In genomic region chr6:50890370-50891204, GRCm38 (mm10) we compare ENCODE assay signal across 7 mouse cellular contexts.
DNase-seq lines count a peak whose midpoint lies in the region; ATAC-seq and TF ChIP-seq lines count a peak whose summit lies in the region.

No protein-coding gene starts in this region.

- DNase-seq in brain, embryonic 14.5 days (ENCODE audit: low read depth): peak; percentile 97
- DNase-seq in cerebellum, adult 8-10 months: peak; percentile 34
- peak; percentile 91 for DNase-seq in forebrain, postnatal 0 days
- DNase-seq in limb, embryonic 11.5 days (ENCODE audit: low spot score): peak; percentile 66
- peak; percentile 31 for DNase-seq in stomach, postnatal 0 days (ENCODE audit: low spot score)

- no peak for TF ChIP-seq POLR2A in brain, embryonic 14.5 days (IDR thresholded peaks at IDR 0.05; ENCODE audit: borderline replicate concordance, extremely low read depth, insufficient read depth, insufficient read length, poor library complexity, severe bottlenecking)

- H3K4me3 ChIP-seq in forebrain, postnatal 0 days (ENCODE audit: low read depth, low read length): no peak overlapping the region
- no peak overlapping the region for H3K4me3 ChIP-seq in hindbrain, embryonic 13.5 days
- peak overlapping the region; percentile 9; the same call in 1 of the 2 replicates for H3K4me3 ChIP-seq in limb, embryonic 11.5 days (ENCODE audit: low read depth, low read length)
- no peak overlapping the region for H3K4me3 ChIP-seq in midbrain, embryonic 12.5 days
- H3K4me3 ChIP-seq in stomach, postnatal 0 days (ENCODE audit: low read depth, low read length): no peak overlapping the region

- no peaks in the 10 kb centered on the region for H3K27me3 ChIP-seq in forebrain, postnatal 0 days (ENCODE audit: insufficient read depth, low read length)
- no peaks in the 10 kb centered on the region for H3K27me3 ChIP-seq in hindbrain, embryonic 13.5 days
- peaks cover 4% of the 10 kb centered on the region for H3K27me3 ChIP-seq in limb, embryonic 11.5 days (ENCODE audit: control insufficient read depth, insufficient read depth, low read length)
- no peaks in the 10 kb centered on the region for H3K27me3 ChIP-seq in midbrain, embryonic 12.5 days
- no peaks in the 10 kb centered on the region for H3K27me3 ChIP-seq in stomach, postnatal 0 days (ENCODE audit: control insufficient read depth, insufficient read depth, low read length)

- H3K27ac ChIP-seq in forebrain, postnatal 0 days (ENCODE audit: low read depth, low read length): peak overlapping the region; percentile 90
- peak overlapping the region; percentile 92 for H3K27ac ChIP-seq in hindbrain, embryonic 13.5 days
- H3K27ac ChIP-seq in limb, embryonic 11.5 days (replicated peaks; ENCODE audit: low read depth, low read length): 0 out of 2 replicates have a peak overlapping the region, but pooled peaks have one; percentile 21
- H3K27ac ChIP-seq in midbrain, embryonic 12.5 days (replicated peaks): peak overlapping the region; percentile 94
- H3K27ac ChIP-seq in stomach, postnatal 0 days (replicated peaks): peak overlapping the region; percentile 40; the same call in 1 of the 2 replicates

- WGBS in forebrain, postnatal 0 days: 9% methylated on average over 25 of the region's 25 CpGs
- WGBS in hindbrain, embryonic 13.5 days: 7% methylated on average over 25 of the region's 25 CpGs
- 8% methylated on average over 25 of the region's 25 CpGs for WGBS in limb, embryonic 11.5 days
- 14% methylated on average over 25 of the region's 25 CpGs for WGBS in midbrain, embryonic 12.5 days
- WGBS in stomach, postnatal 0 days: 20% methylated on average over 25 of the region's 25 CpGs

- ATAC-seq in forebrain, postnatal 0 days: peak; percentile 91
- ATAC-seq in hindbrain, embryonic 13.5 days (ENCODE audit: low FRiP score): peak; percentile 91
- 0 out of 2 replicates have a peak, but pooled peaks have one; percentile 44 for ATAC-seq in limb, embryonic 11.5 days (ENCODE audit: insufficient number of reproducible peaks, low FRiP score, low TSS enrichment, low read depth)
- ATAC-seq in midbrain, embryonic 12.5 days (ENCODE audit: low FRiP score, low read depth): peak; percentile 94
- ATAC-seq in stomach, postnatal 0 days (ENCODE audit: low FRiP score, low TSS enrichment): peak; percentile 60; the same call in 1 of the 2 replicates

- no peak for TF ChIP-seq CTCF in brain, embryonic 14.5 days (IDR thresholded peaks at IDR 0.05; ENCODE audit: borderline replicate concordance, extremely low read depth, insufficient read depth, insufficient read length)
- TF ChIP-seq CTCF in forebrain, postnatal 0 days (IDR thresholded peaks at IDR 0.05; ENCODE audit: low read depth): no peak
- TF ChIP-seq CTCF in stomach, postnatal 0 days (IDR thresholded peaks at IDR 0.05; ENCODE audit: low read depth): no peak

- no peak for TF ChIP-seq EP300 in stomach, postnatal 0 days (optimal IDR thresholded peaks at IDR 0.05)

- H3K4me2 ChIP-seq in forebrain, postnatal 0 days (ENCODE audit: low read depth): peak overlapping the region; percentile 17
- H3K4me2 ChIP-seq in hindbrain, embryonic 13.5 days: peak overlapping the region; percentile 38
- H3K4me2 ChIP-seq in limb, embryonic 11.5 days (ENCODE audit: low read depth, severe bottlenecking): peak overlapping the region; percentile 42
- H3K4me2 ChIP-seq in midbrain, embryonic 12.5 days (replicated peaks): peak overlapping the region; percentile 37
- peak overlapping the region; percentile 23; the same call in 1 of the 2 replicates for H3K4me2 ChIP-seq in stomach, postnatal 0 days (replicated peaks; ENCODE audit: low read depth)

- H3K4me1 ChIP-seq in forebrain, postnatal 0 days (ENCODE audit: insufficient read depth): peaks cover 11% of the 10 kb centered on the region
- peaks cover 32% of the 10 kb centered on the region for H3K4me1 ChIP-seq in hindbrain, embryonic 13.5 days (replicated peaks)
- peaks cover 13% of the 10 kb centered on the region for H3K4me1 ChIP-seq in limb, embryonic 11.5 days (ENCODE audit: control insufficient read depth, insufficient read depth, low read length)
- H3K4me1 ChIP-seq in midbrain, embryonic 12.5 days: peaks cover 34% of the 10 kb centered on the region
- no peaks in the 10 kb centered on the region for H3K4me1 ChIP-seq in stomach, postnatal 0 days (replicated peaks; ENCODE audit: control insufficient read depth, insufficient read depth)

- no peaks in the 10 kb centered on the region for H3K9me3 ChIP-seq in forebrain, postnatal 0 days (ENCODE audit: low read length)
- no peaks in the 10 kb centered on the region for H3K9me3 ChIP-seq in hindbrain, embryonic 13.5 days
- H3K9me3 ChIP-seq in limb, embryonic 11.5 days (ENCODE audit: control insufficient read depth, low read length): no peaks in the 10 kb centered on the region
- no peaks in the 10 kb centered on the region for H3K9me3 ChIP-seq in midbrain, embryonic 12.5 days
- H3K9me3 ChIP-seq in stomach, postnatal 0 days (ENCODE audit: control insufficient read depth, low read length): no peaks in the 10 kb centered on the region

- H3K9ac ChIP-seq in forebrain, postnatal 0 days: peak overlapping the region; percentile 45
- peak overlapping the region; percentile 49 for H3K9ac ChIP-seq in hindbrain, embryonic 13.5 days
- H3K9ac ChIP-seq in limb, embryonic 11.5 days (ENCODE audit: low read length): peak overlapping the region; percentile 37
- H3K9ac ChIP-seq in midbrain, embryonic 12.5 days (replicated peaks): peak overlapping the region; percentile 46
- H3K9ac ChIP-seq in stomach, postnatal 0 days (ENCODE audit: low read length): no peak overlapping the region

- no peaks in the 10 kb centered on the region for H3K36me3 ChIP-seq in forebrain, postnatal 0 days (ENCODE audit: insufficient read depth)
- H3K36me3 ChIP-seq in hindbrain, embryonic 13.5 days: no peaks in the 10 kb centered on the region
- H3K36me3 ChIP-seq in limb, embryonic 11.5 days (ENCODE audit: control insufficient read depth, insufficient read depth, low read length): no peaks in the 10 kb centered on the region
- no peaks in the 10 kb centered on the region for H3K36me3 ChIP-seq in midbrain, embryonic 12.5 days
- no peaks in the 10 kb centered on the region for H3K36me3 ChIP-seq in stomach, postnatal 0 days (ENCODE audit: control insufficient read depth, insufficient read depth, low read length)

Comparison
In these comparisons a context has a peak if more than half of its experiments do, and no peak if none do; other contexts are left out.
1. DNase-seq: peak in every context shown above with its lines; median percentile 97 in brain, embryonic 14.5 days; 91 in forebrain, postnatal 0 days; 66 in limb, embryonic 11.5 days; 34 in cerebellum, adult 8-10 months; 31 in stomach, postnatal 0 days.
2. ATAC-seq: peak in every context shown above with its lines; median percentile 94 in midbrain, embryonic 12.5 days; 91 in forebrain, postnatal 0 days; 91 in hindbrain, embryonic 13.5 days; 60 in stomach, postnatal 0 days; 44 in limb, embryonic 11.5 days.
3. H3K27ac ChIP-seq: peak in every context shown above with its lines; median percentile 94 in midbrain, embryonic 12.5 days; 92 in hindbrain, embryonic 13.5 days; 90 in forebrain, postnatal 0 days; 40 in stomach, postnatal 0 days; 21 in limb, embryonic 11.5 days.